Mouse (Mus musculus): ENCODE results near the gene Gm5938. TPM values are rescaled to one million over a fixed set of nuclear protein-coding genes. Genes with fewer than 3 reads are reported as not detected.

Gene Gm5938
- total RNA-seq (2021): not detected
- long read RNA-seq, experiment 1: 0 reads
- long read RNA-seq, experiment 2: 0 reads

GRCm38 (mm10) chrX:78125167-78125566 lies at the start of gene Gm5938:
Gene Gm5938 (plus strand): TSS chrX:78125467.
- DNase-seq (ENCODE audit: low spot score): no peak

DNA sequence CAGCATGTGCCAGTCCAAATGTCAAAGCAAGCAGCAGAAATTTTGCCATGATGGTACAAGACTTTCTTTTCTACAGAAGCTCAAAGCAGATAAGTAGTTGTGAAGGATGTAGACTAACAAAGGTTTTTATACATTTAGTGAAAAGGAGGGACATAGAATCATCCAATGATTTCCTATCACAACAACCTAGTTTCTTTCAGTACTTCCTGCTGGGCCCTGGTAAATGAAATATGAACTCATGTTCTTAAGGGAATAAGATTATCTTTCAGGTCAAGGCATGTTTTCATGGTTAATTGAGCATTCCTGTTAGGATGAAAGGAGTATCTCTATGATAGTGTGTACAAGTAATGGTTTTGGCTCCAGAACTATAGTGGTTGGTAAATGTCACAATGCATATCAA lies 34.0 kb upstream of the Gm5938 start, which contains the start of gene Obp1a:
TSS of gene Obp1a (minus strand) at position 101 of the 400 bp plus-strand sequence.
- no peak for DNase-seq (ENCODE audit: low spot score)

Other genes with a start within 250 kb of the Gm5938 start
- gene 5430402E10Rik, start 200.4 kb upstream of the Gm5938 start, total RNA-seq (2021): not detected
- not detected for gene Obp1a, start 34.1 kb upstream of the Gm5938 start, total RNA-seq (2021)
- gene Obp1b, start 61.3 kb downstream of the Gm5938 start, total RNA-seq (2021): not detected
- not detected for gene Gm14743, start 120.5 kb downstream of the Gm5938 start, total RNA-seq (2021)
- not detected for gene 4930480E11Rik, start 244.2 kb downstream of the Gm5938 start, total RNA-seq (2021)